Mouse (Mus musculus) heart, postnatal 0 days (tissue): ENCODE results near the gene Ifitm3. TPM values are rescaled to one million over a fixed set of nuclear protein-coding genes. Genes with fewer than 3 reads are reported as not detected.
"Not testable (repeated sequence)": the region's sequence is repeated elsewhere in the genome, so short reads cannot be mapped to it uniquely, and the experiment has no call there.

Experiments used
- ATAC-seq: fragments of 200-750 bp; cut with Nextera tagmentation; 2 replicates; pipeline ENCODE4 v1.8.0; 2017; ENCODE audit warnings: low read depth, moderate number of reproducible peaks, moderate library complexity; ENCODE audit not compliant: insufficient read depth
- DNase-seq: peaks from one replicate; pipeline ENCODE4 v3.0.0-alpha.2; 2016; ENCODE audit warnings: low spot score
- H3K27ac ChIP-seq: fragments of 300-500 bp; sonication (generic); 2 replicates; pipeline ENCODE4 v1.5.1; 2014; ENCODE audit warnings: low read depth, mild to moderate bottlenecking
- H3K27me3 ChIP-seq: fragments of 300-500 bp; sonication (generic); 2 replicates; pipeline ENCODE4 v1.6.1; 2014; ENCODE audit warnings: low read length, mixed read lengths; ENCODE audit not compliant: control insufficient read depth, insufficient read depth
- H3K36me3 ChIP-seq: fragments of 300-500 bp; sonication (generic); replicated peaks from 2 replicates; pipeline ENCODE4 v1.6.1; 2014; ENCODE audit warnings: low read length, mixed read lengths; ENCODE audit not compliant: control insufficient read depth, insufficient read depth
- H3K4me1 ChIP-seq: fragments of 300-500 bp; sonication (generic); 2 replicates; pipeline ENCODE4 v1.6.1; 2014; ENCODE audit warnings: antibody characterized with exemption; ENCODE audit not compliant: control insufficient read depth, insufficient read depth
- H3K4me2 ChIP-seq: fragments of 300-500 bp; sonication (generic); 2 replicates; pipeline ENCODE4 v1.6.1; 2014; ENCODE audit warnings: low read depth, mild to moderate bottlenecking, low read length, moderate library complexity
- H3K4me3 ChIP-seq: fragments of 300-500 bp; sonication (generic); 2 replicates; pipeline ENCODE4 v1.5.1; 2014; ENCODE audit warnings: low read depth, low read length
- H3K9ac ChIP-seq: fragments of 300-500 bp; sonication (generic); replicated peaks from 2 replicates; pipeline ENCODE4 v1.6.1; 2014; ENCODE audit warnings: low read depth, low read length, mixed read lengths
- H3K9me3 ChIP-seq: fragments of 300-500 bp; sonication (generic); replicated peaks from 2 replicates; pipeline ENCODE4 v1.6.1; 2016; ENCODE audit warnings: low read length; ENCODE audit not compliant: control insufficient read depth
- CTCF ChIP-seq: IDR thresholded peaks from 2 replicates; pipeline ENCODE4 v1.5.1; 2016; ENCODE audit warnings: antibody characterized with exemption, control low read depth, low read depth
- EP300 ChIP-seq: IDR thresholded peaks from 2 replicates; pipeline ENCODE4 v1.6.1; 2016; ENCODE audit warnings: antibody characterized with exemption, low read depth
- WGBS: fragments of 180-500 bp; shearing (Covaris S2); extraction: QIAGEN DNeasy Blood & Tissue Kit; methylation state at CpG from one replicate; pipeline ENCODE4 v1.1.7; 2014; 5-methylcytosine and 5-hydroxymethylcytosine counted together
- polyA plus RNA-seq: library from polyadenylated mRNA; unstranded; fragments of >200 nt; fragmentation: Nextera tagmentation; extraction: Ambion mirVana; gene quantifications from 2 replicates; pipeline ENCODE4 v1.2.1, GENCODE M21; 2015
- total RNA-seq: library from RNA; depleted of rRNA; stranded (reverse); fragments of >200 nt; gene quantifications from 2 replicates; pipeline ENCODE4 v1.2.3, GENCODE M21; 2014; ENCODE audit warnings: low replicate concordance

Ifitm3 gene
- total and polyA plus RNA-seq, 2 experiments from 2014 or later, result 148 to 230 TPM

GRCm38 (mm10) chr7:140971479-140972171 lies 38.9 kb downstream of the Ifitm3 start:
- peak; percentile 60; the same call in 1 of the 2 replicates for ATAC-seq
- 56% methylated on average over 8 of the region's 8 CpGs for WGBS

GRCm38 (mm10) chr7:140970931-140971330 lies 39.6 kb downstream of the Ifitm3 start:
- no peak overlapping the region for H3K9ac ChIP-seq
- peaks cover 6% of the 10 kb centered on the region; the same call in 1 of the 2 replicates for H3K4me1 ChIP-seq
- no peak overlapping the region for H3K4me2 ChIP-seq
- DNase-seq (no peak), ATAC-seq (no peak)
- WGBS, result 21% methylated on average over 7 of the region's 7 CpGs
- TF ChIP-seq EP300 (no peak), CTCF (no peak)
- 0 out of 2 replicates have a peak, but pooled peaks cover 16% of the 10 kb centered on the region for H3K27me3 ChIP-seq
- H3K36me3 ChIP-seq, result no peaks in the 10 kb centered on the region
- H3K4me3 ChIP-seq, result no peak overlapping the region
- H3K9me3 ChIP-seq, result no peaks in the 10 kb centered on the region
- H3K27ac ChIP-seq, result peak overlapping the region; percentile 66; the same call in 1 of the 2 replicates

More at GRCm38 (mm10) chr7:140971479-140972171, 38.9 kb downstream of the Ifitm3 start:
- H3K27me3 ChIP-seq, result 0 out of 2 replicates have a peak, but pooled peaks cover 16% of the 10 kb centered on the region
- peak overlapping the region; percentile 66 for H3K27ac ChIP-seq
- DNase-seq, result no peak
- H3K9me3 ChIP-seq, result no peaks in the 10 kb centered on the region
- no peak overlapping the region for H3K4me2 ChIP-seq
- no peak overlapping the region for H3K4me3 ChIP-seq
- TF ChIP-seq EP300 (no peak), CTCF (no peak)
- H3K36me3 ChIP-seq, result no peaks in the 10 kb centered on the region
- H3K9ac ChIP-seq, result no peak overlapping the region
- peaks cover 6% of the 10 kb centered on the region; the same call in 1 of the 2 replicates for H3K4me1 ChIP-seq

GRCm38 (mm10) chr7:140968710-140969109 lies 41.9 kb downstream of the Ifitm3 start:
- not testable (repeated sequence) for H3K4me2 ChIP-seq, H3K4me1 ChIP-seq, DNase-seq, H3K9ac ChIP-seq, ATAC-seq, H3K9me3 ChIP-seq, H3K36me3 ChIP-seq, H3K27ac ChIP-seq, H3K4me3 ChIP-seq
- 29% methylated on average over 3 of the region's 3 CpGs for WGBS
- H3K27me3 ChIP-seq, result 0 out of 2 replicates have a peak, but pooled peaks cover 16% of the 10 kb centered on the region

GRCm38 (mm10) chr7:140967862-140968591 lies 42.5 kb downstream of the Ifitm3 start:
- Histone ChIP-seq H3K9me3 (no peaks in the 10 kb centered on the region), H3K4me2 (no peak overlapping the region), H3K9ac (no peak overlapping the region), H3K36me3 (no peaks in the 10 kb centered on the region), H3K27me3 (0 out of 2 replicates have a peak, but pooled peaks cover 12% of the 10 kb centered on the region), H3K4me1 (peaks cover 6% of the 10 kb centered on the region; the same call in 1 of the 2 replicates), H3K4me3 (no peak overlapping the region), H3K27ac (no peak overlapping the region)
- ATAC-seq (no peak), DNase-seq (no peak)
- 21% methylated on average over 14 of the region's 14 CpGs for WGBS
- TF ChIP-seq EP300 (no peak), CTCF (no peak)

- no peak within 1 kb of the TSS for H3K4me3 ChIP-seq
- peaks cover 6% of the 10 kb centered on the region; the same call in 1 of the 2 replicates for H3K4me1 ChIP-seq
- H3K36me3 ChIP-seq, result no peaks in the 10 kb centered on the region
- no peak within 1 kb of the TSS for H3K4me2 ChIP-seq
- 0 out of 2 replicates have a peak, but pooled peaks cover 9% of the 10 kb centered on the region for H3K27me3 ChIP-seq
- WGBS, result 76% methylated on average over 4 of the region's 4 CpGs
- no peak within 1 kb of the TSS for H3K27ac ChIP-seq
- no peak for DNase-seq
- H3K9me3 ChIP-seq, result no peaks in the 10 kb centered on the region
- TF ChIP-seq CTCF, result no peak
- TF ChIP-seq EP300, result no peak
- no peak for ATAC-seq
- H3K9ac ChIP-seq, result no peak within 1 kb of the TSS
These were observed 43.6 kb downstream of the Ifitm3 start, which contains the start of gene Ifitm1 for GRCm38 (mm10) chr7:140966921-140967320. Gene Ifitm1, plus strand, starts transcription at chr7:140967221.
